Mouse (Mus musculus) stomach, postnatal 0 days (tissue): ENCODE results near the gene Rnf128.

Source experiments
- CTCF ChIP-seq: IDR thresholded peaks from 2 replicates; pipeline ENCODE4 v1.5.1; 2016; ENCODE audit warnings: antibody characterized with exemption, low read depth, mild to moderate bottlenecking, moderate library complexity
- EP300 ChIP-seq: optimal IDR thresholded peaks from 2 replicates; pipeline ENCODE3; 2016; ENCODE audit warnings: antibody characterized with exemption

- TF ChIP-seq CTCF: no peak
- TF ChIP-seq EP300: no peak
Measured at GRCm38 (mm10) chrX:139640418-139640817, 77.3 kb downstream of the Rnf128 start.
